Mouse (Mus musculus): ENCODE results near the gene Zfp488. TPM values are rescaled to one million over a fixed set of nuclear protein-coding genes. Genes with fewer than 3 reads are reported as not detected.
A peak's percentile ranks its signal among the peaks of the same experiment; 100 is the strongest.

Gene Zfp488
- polyA plus RNA-seq, 1 experiment from 2014 or later, result not detected

- ATAC-seq (replicated peaks; ENCODE audit: extremely low read depth, insufficient read depth, low FRiP score), result no peak
- Histone ChIP-seq H3K27ac (ENCODE audit: low read length) (no peak overlapping the region), H3K36me3 (ENCODE audit: control insufficient read depth, insufficient read depth) (no peaks in the 10 kb centered on the region), H3K4me2 (ENCODE audit: low read depth, low read length) (no peak overlapping the region), H3K9me3 (replicated peaks; ENCODE audit: control insufficient read depth, low read length) (no peaks in the 10 kb centered on the region), H3K27me3 (ENCODE audit: control insufficient read depth, insufficient read depth, low read length) (no peaks in the 10 kb centered on the region; the same call in 1 of the 2 replicates), H3K4me1 (ENCODE audit: control insufficient read depth, insufficient read depth, low read length) (peaks cover 4% of the 10 kb centered on the region), H3K9ac (ENCODE audit: low read length) (no peak overlapping the region), H3K4me3 (ENCODE audit: low read length) (no peak overlapping the region)
- WGBS, result 15% methylated on average over 3 of the region's 3 CpGs
Observed at GRCm38 (mm10) chr14:33958841-33959240, 19.7 kb downstream of the Zfp488 start.

- Histone ChIP-seq H3K9me3 (replicated peaks; ENCODE audit: control insufficient read depth, low read length) (no peaks in the 10 kb centered on the region), H3K9ac (ENCODE audit: low read length) (no peak overlapping the region), H3K27ac (ENCODE audit: low read length) (no peak overlapping the region), H3K4me2 (ENCODE audit: low read depth, low read length) (no peak overlapping the region), H3K36me3 (ENCODE audit: control insufficient read depth, insufficient read depth) (no peaks in the 10 kb centered on the region), H3K27me3 (ENCODE audit: control insufficient read depth, insufficient read depth, low read length) (no peaks in the 10 kb centered on the region; the same call in 1 of the 2 replicates), H3K4me1 (ENCODE audit: control insufficient read depth, insufficient read depth, low read length) (peaks cover 4% of the 10 kb centered on the region), H3K4me3 (ENCODE audit: low read length) (no peak overlapping the region)
- 48% methylated on average over 4 of the region's 4 CpGs for WGBS
- no peak for ATAC-seq (replicated peaks; ENCODE audit: extremely low read depth, insufficient read depth, low FRiP score)
Observed at GRCm38 (mm10) chr14:33958186-33958585, 20.4 kb downstream of the Zfp488 start.

DNA sequence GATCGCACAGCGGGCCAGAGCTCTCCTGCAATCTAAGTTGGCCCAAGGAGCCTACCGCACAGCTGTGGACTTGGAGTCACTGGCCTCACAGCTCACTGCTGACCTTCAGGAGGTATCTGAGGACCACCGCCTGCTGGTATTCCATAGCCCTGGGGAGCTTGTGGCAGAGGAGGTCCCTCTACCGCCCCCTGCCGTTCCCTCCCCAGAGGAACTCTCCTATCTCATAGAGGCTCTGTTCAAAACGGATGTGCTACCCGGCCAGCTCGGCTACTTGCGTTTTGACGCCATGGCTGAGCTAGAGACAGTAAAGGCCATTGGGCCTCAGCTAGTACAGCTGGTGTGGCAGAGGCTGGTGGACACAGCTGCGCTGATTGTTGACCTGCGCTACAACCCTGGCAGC, 22.5 kb downstream of the Zfp488 start:
- no peaks in the 10 kb centered on the region for H3K36me3 ChIP-seq (ENCODE audit: control insufficient read depth, insufficient read depth)
- no peaks in the 10 kb centered on the region; the same call in 1 of the 2 replicates for H3K27me3 ChIP-seq (ENCODE audit: control insufficient read depth, insufficient read depth, low read length)
- no peak overlapping the region for H3K27ac ChIP-seq (ENCODE audit: low read length)
- peaks cover 4% of the 10 kb centered on the region for H3K4me1 ChIP-seq (ENCODE audit: control insufficient read depth, insufficient read depth, low read length)
- no peak overlapping the region for H3K9ac ChIP-seq (ENCODE audit: low read length)
- ATAC-seq (replicated peaks; ENCODE audit: extremely low read depth, insufficient read depth, low FRiP score), result no peak
- 66% methylated on average over 13 of the region's 13 CpGs for WGBS
- H3K4me2 ChIP-seq (ENCODE audit: low read depth, low read length), result no peak overlapping the region
- H3K9me3 ChIP-seq (replicated peaks; ENCODE audit: control insufficient read depth, low read length), result no peaks in the 10 kb centered on the region
- no peak overlapping the region for H3K4me3 ChIP-seq (ENCODE audit: low read length)

GRCm38 (mm10) chr14:33953761-33954160, 24.8 kb downstream of the Zfp488 start, which contains the start of gene Rbp3:
Gene Rbp3, plus strand, starts transcription at chr14:33954003.
- Histone ChIP-seq H3K9ac (ENCODE audit: low read length) (no peak within 1 kb of the TSS), H3K27ac (ENCODE audit: low read length) (no peak within 1 kb of the TSS), H3K36me3 (ENCODE audit: control insufficient read depth, insufficient read depth) (no peaks in the 10 kb centered on the region), H3K4me3 (ENCODE audit: low read length) (no peak within 1 kb of the TSS), H3K27me3 (ENCODE audit: control insufficient read depth, insufficient read depth, low read length) (no peaks in the 10 kb centered on the region; the same call in 1 of the 2 replicates), H3K4me1 (ENCODE audit: control insufficient read depth, insufficient read depth, low read length) (peaks cover 3% of the 10 kb centered on the region), H3K4me2 (ENCODE audit: low read depth, low read length) (no peak within 1 kb of the TSS), H3K9me3 (replicated peaks; ENCODE audit: control insufficient read depth, low read length) (no peaks in the 10 kb centered on the region)
- 85% methylated on average over 5 of the region's 5 CpGs for WGBS
- ATAC-seq (replicated peaks; ENCODE audit: extremely low read depth, insufficient read depth, low FRiP score), result no peak

DNA sequence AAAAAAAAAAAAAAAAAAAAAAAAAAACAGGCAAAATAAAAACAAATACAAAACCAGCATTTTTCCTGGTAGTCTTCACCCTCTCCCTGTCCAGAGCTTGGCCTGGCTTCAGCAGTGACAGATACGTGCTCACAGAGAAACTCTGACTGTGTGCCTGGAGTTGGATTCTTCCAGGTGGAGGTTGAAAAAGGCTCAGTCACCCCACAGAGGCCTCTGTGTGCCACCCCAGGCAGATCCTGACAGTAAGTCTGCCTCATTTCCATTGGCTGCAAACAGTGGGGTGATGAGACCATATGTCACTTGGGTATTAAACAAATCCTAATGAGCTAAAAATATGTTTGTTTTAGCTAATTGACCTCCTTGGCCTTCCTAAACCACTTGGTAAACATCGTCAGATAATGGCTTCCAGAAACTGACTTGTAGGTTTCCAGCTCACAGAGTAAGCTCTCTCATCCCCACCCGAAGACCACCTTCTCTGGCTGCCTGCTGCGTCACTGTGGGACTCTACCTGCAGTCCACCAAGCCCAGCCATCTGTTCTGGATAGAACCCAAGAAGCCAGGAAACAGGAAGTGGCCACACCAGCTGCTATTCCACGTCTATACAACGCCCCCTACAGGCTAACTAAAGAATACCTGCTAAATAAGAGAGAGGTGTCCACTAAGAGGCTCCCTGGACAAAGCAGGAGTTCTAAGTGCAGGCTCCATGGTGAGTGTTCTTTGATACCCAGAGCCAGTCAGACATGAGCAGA, 26.2 kb downstream of the Zfp488 start:
- no peak overlapping the region for H3K4me3 ChIP-seq (ENCODE audit: low read length)
- no peaks in the 10 kb centered on the region for H3K4me1 ChIP-seq (ENCODE audit: control insufficient read depth, insufficient read depth, low read length)
- no peak overlapping the region for H3K4me2 ChIP-seq (ENCODE audit: low read depth, low read length)
- H3K9me3 ChIP-seq (replicated peaks; ENCODE audit: control insufficient read depth, low read length), result no peaks in the 10 kb centered on the region
- no peak overlapping the region for H3K9ac ChIP-seq (ENCODE audit: low read length)
- H3K27me3 ChIP-seq (ENCODE audit: control insufficient read depth, insufficient read depth, low read length), result no peaks in the 10 kb centered on the region
- 51% methylated on average over 6 of the region's 6 CpGs for WGBS
- ATAC-seq (replicated peaks; ENCODE audit: extremely low read depth, insufficient read depth, low FRiP score), result no peak
- H3K27ac ChIP-seq (ENCODE audit: low read length), result no peak overlapping the region
- no peaks in the 10 kb centered on the region for H3K36me3 ChIP-seq (ENCODE audit: control insufficient read depth, insufficient read depth)

DNA sequence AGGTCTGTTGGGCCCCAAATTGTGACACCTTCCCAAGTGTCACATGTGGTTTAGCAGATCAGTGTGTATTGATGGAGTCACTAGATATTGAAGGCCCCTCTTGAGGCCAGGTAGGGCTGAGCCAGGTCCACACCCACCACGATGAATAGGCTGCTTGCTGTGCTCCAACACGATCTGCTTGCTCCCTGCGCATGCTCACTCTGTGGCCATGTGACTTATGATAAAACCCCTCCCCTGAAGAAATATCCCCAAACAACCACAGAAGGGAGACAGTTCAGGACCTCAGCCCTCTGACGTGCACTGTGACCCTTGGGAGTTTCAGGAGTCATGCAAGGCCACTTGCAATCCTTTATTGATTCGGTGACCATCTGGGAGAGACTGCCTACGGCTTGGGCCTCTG, 32.4 kb downstream of the Zfp488 start:
- no peak overlapping the region for H3K4me3 ChIP-seq (ENCODE audit: low read length)
- no peaks in the 10 kb centered on the region for H3K36me3 ChIP-seq (ENCODE audit: control insufficient read depth, insufficient read depth)
- H3K9ac ChIP-seq (ENCODE audit: low read length), result no peak overlapping the region
- no peak for ATAC-seq (replicated peaks; ENCODE audit: extremely low read depth, insufficient read depth, low FRiP score)
- H3K27ac ChIP-seq (ENCODE audit: low read length), result no peak overlapping the region
- no peak overlapping the region for H3K4me2 ChIP-seq (ENCODE audit: low read depth, low read length)
- H3K9me3 ChIP-seq (replicated peaks; ENCODE audit: control insufficient read depth, low read length), result no peaks in the 10 kb centered on the region
- H3K27me3 ChIP-seq (ENCODE audit: control insufficient read depth, insufficient read depth, low read length), result no peaks in the 10 kb centered on the region
- 73% methylated on average over 6 of the region's 6 CpGs for WGBS
- no peaks in the 10 kb centered on the region for H3K4me1 ChIP-seq (ENCODE audit: control insufficient read depth, insufficient read depth, low read length)

DNA sequence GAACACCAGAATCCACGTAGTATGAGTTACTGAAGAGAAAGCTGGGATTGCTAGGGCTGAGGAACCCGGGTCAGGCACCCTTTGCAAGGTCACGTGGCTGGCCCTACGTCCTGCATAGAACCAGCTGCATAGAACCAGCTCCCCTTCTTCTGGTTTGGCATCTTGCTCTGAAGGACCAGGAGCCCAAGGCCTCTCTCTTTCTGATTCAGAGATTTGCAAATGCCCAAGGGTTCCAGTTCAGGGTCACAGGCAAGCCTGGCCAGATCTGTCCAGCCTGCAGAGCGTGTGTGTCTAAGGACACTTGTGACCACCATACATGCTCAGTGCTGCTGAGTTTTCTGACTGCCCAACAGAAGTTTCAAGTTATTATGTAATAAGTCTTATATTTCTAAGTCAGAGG, 36.3 kb downstream of the Zfp488 start:
- 0 out of 2 replicates have a peak, but pooled peaks cover 4% of the 10 kb centered on the region for H3K27me3 ChIP-seq (ENCODE audit: control insufficient read depth, insufficient read depth, low read length)
- H3K9ac ChIP-seq (ENCODE audit: low read length), result no peak overlapping the region
- no peak overlapping the region for H3K4me2 ChIP-seq (ENCODE audit: low read depth, low read length)
- no peaks in the 10 kb centered on the region for H3K36me3 ChIP-seq (ENCODE audit: control insufficient read depth, insufficient read depth)
- no peak overlapping the region for H3K27ac ChIP-seq (ENCODE audit: low read length)
- 67% methylated on average over 5 of the region's 5 CpGs for whole genome bisulfite sequencing
- H3K4me3 ChIP-seq (ENCODE audit: low read length), result no peak overlapping the region
- ATAC-seq (replicated peaks; ENCODE audit: extremely low read depth, insufficient read depth, low FRiP score), result no peak
- H3K4me1 ChIP-seq (ENCODE audit: control insufficient read depth, insufficient read depth, low read length), result no peaks in the 10 kb centered on the region
- no peaks in the 10 kb centered on the region for H3K9me3 ChIP-seq (replicated peaks; ENCODE audit: control insufficient read depth, low read length)

GRCm38 (mm10) chr14:33940739-33941138, 37.8 kb downstream of the Zfp488 start, which contains the start of gene Gdf2:
Gene Gdf2, plus strand, starts transcription at chr14:33941039.
- 0 out of 2 replicates have a peak, but pooled peaks cover 4% of the 10 kb centered on the region for H3K27me3 ChIP-seq (ENCODE audit: control insufficient read depth, insufficient read depth, low read length)
- H3K27ac ChIP-seq (ENCODE audit: low read length), result no peak within 1 kb of the TSS
- no peak within 1 kb of the TSS for H3K9ac ChIP-seq (ENCODE audit: low read length)
- WGBS, result 24% methylated on average over 8 of the region's 8 CpGs
- no peak within 1 kb of the TSS for H3K4me3 ChIP-seq (ENCODE audit: low read length)
- peak; percentile 28; the same call in 1 of the 2 replicates for ATAC-seq (replicated peaks; ENCODE audit: extremely low read depth, insufficient read depth, low FRiP score)
- H3K36me3 ChIP-seq (ENCODE audit: control insufficient read depth, insufficient read depth), result no peaks in the 10 kb centered on the region
- no peaks in the 10 kb centered on the region for H3K4me1 ChIP-seq (ENCODE audit: control insufficient read depth, insufficient read depth, low read length)
- no peak within 1 kb of the TSS for H3K4me2 ChIP-seq (ENCODE audit: low read depth, low read length)
- no peaks in the 10 kb centered on the region for H3K9me3 ChIP-seq (replicated peaks; ENCODE audit: control insufficient read depth, low read length)

DNA sequence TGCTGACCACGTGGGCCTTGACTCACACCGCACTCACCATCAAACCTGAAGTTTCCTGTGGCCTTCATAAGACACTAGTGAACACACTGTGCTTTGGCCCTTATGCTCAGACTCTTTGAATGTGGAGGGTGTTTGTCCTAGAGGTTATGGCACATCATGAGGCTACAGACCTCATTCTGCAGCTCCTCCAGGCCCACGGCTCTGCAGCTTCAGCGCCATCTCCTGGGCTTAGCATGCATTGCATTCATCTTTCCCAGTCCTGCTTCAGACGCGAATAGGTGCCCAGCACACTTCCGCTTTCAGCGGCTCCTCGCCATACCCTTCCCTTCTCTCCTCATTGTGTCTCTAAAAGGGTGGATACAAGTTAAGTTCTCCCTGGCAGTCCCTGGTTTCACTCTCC, 39.4 kb downstream of the Zfp488 start:
- H3K4me2 ChIP-seq (ENCODE audit: low read depth, low read length), result peak overlapping the region; percentile 55
- H3K27me3 ChIP-seq (ENCODE audit: control insufficient read depth, insufficient read depth, low read length), result 0 out of 2 replicates have a peak, but pooled peaks cover 4% of the 10 kb centered on the region
- H3K9me3 ChIP-seq (replicated peaks; ENCODE audit: control insufficient read depth, low read length), result no peaks in the 10 kb centered on the region
- H3K9ac ChIP-seq (ENCODE audit: low read length), result no peak overlapping the region
- H3K4me1 ChIP-seq (ENCODE audit: control insufficient read depth, insufficient read depth, low read length), result no peaks in the 10 kb centered on the region
- no peak overlapping the region for H3K27ac ChIP-seq (ENCODE audit: low read length)
- no peaks in the 10 kb centered on the region for H3K36me3 ChIP-seq (ENCODE audit: control insufficient read depth, insufficient read depth)
- 32% methylated on average over 9 of the region's 9 CpGs for WGBS
- peak; percentile 30; the same call in 1 of the 2 replicates for ATAC-seq (replicated peaks; ENCODE audit: extremely low read depth, insufficient read depth, low FRiP score)
- peak overlapping the region; percentile 33 for H3K4me3 ChIP-seq (ENCODE audit: low read length)
